Mouse (Mus musculus) bone marrow, adult 2 months (tissue): ENCODE data around the gene Rprd1b.

Source experiments
- CTCF ChIP-seq: fragments of 200-500 bp; IDR thresholded peaks from 2 replicates; pipeline ENCODE4 v1.5.1; 2011; ENCODE audit warnings: low read length, control low read depth; ENCODE audit not compliant: control insufficient read depth, insufficient read depth
- POLR2A ChIP-seq: fragments of 200-500 bp; IDR thresholded peaks from 2 replicates; pipeline ENCODE4 v1.6.1; 2011; ENCODE audit warnings: low read depth, mild to moderate bottlenecking, control low read depth, low read length, borderline replicate concordance; ENCODE audit not compliant: control insufficient read depth

GRCm38 (mm10) chr2:158109516-158109915 lies 81.2 kb downstream of the Rprd1b start:
- TF ChIP-seq CTCF = no peak
- TF ChIP-seq POLR2A = no peak
